Mouse (Mus musculus) neural tube, embryonic 13.5 days (tissue): Measurements from ENCODE around the gene Prss29. TPM values are rescaled to one million over a fixed set of nuclear protein-coding genes. Genes with fewer than 3 reads are reported as not detected.
A peak's percentile ranks its signal among the peaks of the same experiment; 100 is the strongest.

Experiments
- ATAC-seq: fragments of 200-750 bp; cut with Nextera tagmentation; 2 replicates; pipeline ENCODE4 v1.8.0; 2017; ENCODE audit warnings: low read depth, mild to moderate bottlenecking, moderate TSS enrichment, moderate library complexity
- H3K27ac ChIP-seq: fragments of 300-500 bp; sonication (generic); replicated peaks from 2 replicates; pipeline ENCODE4 v1.5.1; 2015; ENCODE audit warnings: moderate library complexity, mild to moderate bottlenecking, inconsistent platforms
- H3K27me3 ChIP-seq: fragments of 300-500 bp; sonication (generic); 2 replicates; pipeline ENCODE4 v1.6.1; 2015; ENCODE audit warnings: mild to moderate bottlenecking, inconsistent platforms
- H3K36me3 ChIP-seq: fragments of 300-500 bp; sonication (generic); 2 replicates; pipeline ENCODE4 v1.6.1; 2015; ENCODE audit warnings: mild to moderate bottlenecking, inconsistent platforms
- H3K4me1 ChIP-seq: fragments of 300-500 bp; sonication (generic); replicated peaks from 2 replicates; pipeline ENCODE4 v1.6.1; 2015; ENCODE audit warnings: inconsistent platforms
- H3K4me2 ChIP-seq: fragments of 300-500 bp; sonication (generic); 2 replicates; pipeline ENCODE4 v1.6.1; 2015; ENCODE audit warnings: inconsistent platforms, mild to moderate bottlenecking, moderate library complexity
- H3K4me3 ChIP-seq: fragments of 300-500 bp; sonication (generic); 2 replicates; pipeline ENCODE4 v1.5.1; 2015; ENCODE audit warnings: mild to moderate bottlenecking, inconsistent platforms
- H3K9ac ChIP-seq: fragments of 300-500 bp; sonication (generic); 2 replicates; pipeline ENCODE4 v1.6.1; 2015; ENCODE audit warnings: moderate library complexity, mild to moderate bottlenecking, inconsistent platforms
- H3K9me3 ChIP-seq: fragments of 300-500 bp; sonication (generic); 2 replicates; pipeline ENCODE4 v1.6.1; 2016; ENCODE audit warnings: inconsistent platforms
- WGBS: fragments of 180-500 bp; shearing (Covaris S2); methylation state at CpG from one replicate; pipeline ENCODE4 v1.1.7; 2015; 5-methylcytosine and 5-hydroxymethylcytosine counted together
- polyA plus RNA-seq: library from polyadenylated mRNA; unstranded; fragments of >200 nt; fragmentation: Nextera tagmentation; extraction: Ambion mirVana; gene quantifications from 2 replicates; pipeline ENCODE4 v1.2.1, GENCODE M21; 2015

Prss29 gene
- polyA plus RNA-seq, result not detected in 2 replicates

DNA sequence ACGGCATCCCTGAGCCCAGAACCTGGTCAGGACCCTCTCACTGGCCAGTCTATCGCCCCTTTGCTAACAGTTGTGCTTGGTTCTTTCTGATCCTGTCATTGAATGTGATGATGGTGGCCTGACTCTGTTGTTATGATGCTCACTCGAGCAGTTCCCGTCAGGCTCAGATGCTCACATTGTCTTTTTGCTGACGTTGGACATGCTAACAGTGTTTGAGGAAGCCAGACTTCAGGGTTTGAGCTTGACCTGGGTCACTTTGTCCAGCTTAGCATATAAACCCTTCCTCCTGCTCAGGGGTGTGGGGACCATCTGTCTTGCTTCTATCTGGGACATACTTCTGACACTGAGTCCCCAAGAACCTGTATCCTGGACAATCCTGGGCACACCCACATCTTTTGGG is at the start of gene Prss29:
Prss29 (plus strand) TSS at position 301 of the 400 bp plus-strand sequence.
- no peak for ATAC-seq
- H3K9ac ChIP-seq, result no peak within 1 kb of the TSS
- no peak within 1 kb of the TSS for H3K4me3 ChIP-seq
- no peaks in the 10 kb centered on the region for H3K4me1 ChIP-seq
- H3K9me3 ChIP-seq, result no peaks in the 10 kb centered on the region
- H3K27ac ChIP-seq, result no peak within 1 kb of the TSS
- WGBS, result 83% methylated on average over 5 of the region's 5 CpGs
- H3K36me3 ChIP-seq, result no peaks in the 10 kb centered on the region
- no peak within 1 kb of the TSS for H3K4me2 ChIP-seq
- H3K27me3 ChIP-seq, result 0 out of 2 replicates have a peak, but pooled peaks cover 4% of the 10 kb centered on the region

- H3K27me3 ChIP-seq, result no peaks in the 10 kb centered on the region
- ATAC-seq, result no peak
- no peak overlapping the region for H3K27ac ChIP-seq
- H3K4me1 ChIP-seq, result peaks cover 42% of the 10 kb centered on the region
- peak overlapping the region; percentile 97 for H3K4me2 ChIP-seq
- H3K36me3 ChIP-seq, result peaks cover 41% of the 10 kb centered on the region
- peak overlapping the region; percentile 98 for H3K9ac ChIP-seq
- 87% methylated on average over 2 of the region's 2 CpGs for WGBS
- no peaks in the 10 kb centered on the region for H3K9me3 ChIP-seq
- peak overlapping the region; percentile 99 for H3K4me3 ChIP-seq
Measured at GRCm38 (mm10) chr17:25270795-25271335, 47.6 kb upstream of the Prss29 start.

DNA sequence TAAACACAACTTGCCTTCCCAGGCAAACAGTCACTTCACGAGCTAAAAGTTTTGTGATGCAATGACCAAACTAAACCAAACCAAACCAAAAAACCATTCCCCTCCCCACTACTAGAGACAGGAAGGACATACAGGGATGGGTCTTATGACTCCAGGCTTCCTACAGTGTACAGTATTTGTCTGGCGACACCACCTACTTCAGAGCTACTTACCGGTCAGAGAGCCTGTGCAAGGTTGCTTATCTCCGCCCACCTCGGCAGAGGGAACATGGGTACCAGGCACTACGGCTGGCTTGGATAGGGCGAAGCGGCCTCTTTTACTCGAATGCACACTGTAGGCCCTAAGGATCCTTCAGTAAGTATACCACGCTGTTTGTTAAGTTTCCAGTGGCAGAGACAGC is 46.1 kb upstream of the Prss29 start:
- peak overlapping the region; percentile 99 for H3K4me3 ChIP-seq
- H3K36me3 ChIP-seq, result peaks cover 27% of the 10 kb centered on the region
- H3K9me3 ChIP-seq, result no peaks in the 10 kb centered on the region
- H3K27ac ChIP-seq, result peak overlapping the region; percentile 99
- peaks cover 42% of the 10 kb centered on the region for H3K4me1 ChIP-seq
- no peak for ATAC-seq
- no peaks in the 10 kb centered on the region for H3K27me3 ChIP-seq
- peak overlapping the region; percentile 97 for H3K4me2 ChIP-seq
- H3K9ac ChIP-seq, result peak overlapping the region; percentile 98
- 1% methylated on average over 10 of the region's 10 CpGs for WGBS

- ATAC-seq, result peak; percentile 92
- peak overlapping the region; percentile 97 for H3K4me2 ChIP-seq
- H3K9me3 ChIP-seq, result no peaks in the 10 kb centered on the region
- H3K36me3 ChIP-seq, result peaks cover 19% of the 10 kb centered on the region
- H3K27ac ChIP-seq, result peak overlapping the region; percentile 99
- H3K4me3 ChIP-seq, result peak overlapping the region; percentile 99
- H3K4me1 ChIP-seq, result peaks cover 42% of the 10 kb centered on the region
- H3K27me3 ChIP-seq, result 0 out of 2 replicates have a peak, but pooled peaks cover 4% of the 10 kb centered on the region
- H3K9ac ChIP-seq, result peak overlapping the region; percentile 98
- under 1% methylated on average over 91 of the region's 92 CpGs for WGBS
Measured at GRCm38 (mm10) chr17:25272951-25273705, 45.3 kb upstream of the Prss29 start.

DNA sequence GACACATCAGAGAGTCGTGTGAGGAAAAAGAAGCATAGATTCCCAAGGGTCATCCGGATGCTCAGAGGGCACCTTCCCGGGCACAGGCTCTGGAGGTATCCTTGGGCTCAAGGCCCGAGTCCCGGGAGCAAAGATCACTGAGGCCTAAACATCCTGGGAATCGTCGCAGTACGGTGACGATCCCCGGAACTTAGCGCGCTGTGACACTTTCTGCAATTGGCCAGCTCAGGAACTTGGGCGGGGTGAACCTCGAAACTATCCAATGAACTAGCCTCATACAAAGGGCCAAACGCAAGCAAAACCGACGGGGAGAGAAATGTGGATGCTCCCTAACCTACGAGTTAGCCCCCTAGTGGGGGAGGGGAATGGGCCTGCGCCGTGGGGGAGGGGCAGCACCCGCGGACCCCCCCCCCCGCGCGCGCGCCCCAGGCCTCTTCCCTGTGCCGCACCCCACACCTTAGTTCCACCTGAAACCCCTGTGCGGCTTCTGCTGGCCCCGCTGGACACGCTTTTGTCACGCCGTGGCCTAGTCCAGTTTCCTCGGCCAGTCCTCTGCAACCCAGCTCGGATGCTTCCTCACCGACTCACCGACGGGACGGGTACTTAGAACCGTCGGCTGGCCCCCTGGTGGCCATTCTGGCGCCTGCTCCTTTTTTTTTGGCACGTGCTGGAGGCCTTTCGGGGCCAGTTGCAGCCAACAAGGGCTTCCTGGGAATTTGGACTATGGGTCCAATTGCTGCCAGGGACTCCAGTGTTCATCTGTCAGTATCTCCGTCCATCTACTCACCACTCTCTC is 44.5 kb upstream of the Prss29 start:
- H3K4me3 ChIP-seq, result peak overlapping the region; percentile 99
- 2% methylated on average over 44 of the region's 45 CpGs for WGBS
- peaks cover 42% of the 10 kb centered on the region for H3K4me1 ChIP-seq
- H3K27me3 ChIP-seq, result 0 out of 2 replicates have a peak, but pooled peaks cover 4% of the 10 kb centered on the region
- H3K36me3 ChIP-seq, result peaks cover 11% of the 10 kb centered on the region
- peak overlapping the region; percentile 99 for H3K27ac ChIP-seq
- peak overlapping the region; percentile 49 for H3K4me2 ChIP-seq
- peak; percentile 87 for ATAC-seq
- H3K9me3 ChIP-seq, result no peaks in the 10 kb centered on the region
- H3K9ac ChIP-seq, result peak overlapping the region; percentile 98

- Histone ChIP-seq H3K4me2 (peak within 1 kb of the TSS; percentile 49), H3K27me3 (0 out of 2 replicates have a peak, but pooled peaks cover 11% of the 10 kb centered on the region), H3K9ac (peak within 1 kb of the TSS; percentile 98), H3K4me3 (peak within 1 kb of the TSS; percentile 99), H3K36me3 (0 out of 2 replicates have a peak, but pooled peaks cover 2% of the 10 kb centered on the region), H3K4me1 (peaks cover 36% of the 10 kb centered on the region), H3K9me3 (no peaks in the 10 kb centered on the region), H3K27ac (peak within 1 kb of the TSS; percentile 99)
- no peak for ATAC-seq
- WGBS, result 80% methylated on average over 9 of the region's 9 CpGs
Measured at GRCm38 (mm10) chr17:25274571-25275346, 43.7 kb upstream of the Prss29 start, which contains the start of gene Ube2i. Gene Ube2i, minus strand, starts transcription at chr17:25274622.

DNA sequence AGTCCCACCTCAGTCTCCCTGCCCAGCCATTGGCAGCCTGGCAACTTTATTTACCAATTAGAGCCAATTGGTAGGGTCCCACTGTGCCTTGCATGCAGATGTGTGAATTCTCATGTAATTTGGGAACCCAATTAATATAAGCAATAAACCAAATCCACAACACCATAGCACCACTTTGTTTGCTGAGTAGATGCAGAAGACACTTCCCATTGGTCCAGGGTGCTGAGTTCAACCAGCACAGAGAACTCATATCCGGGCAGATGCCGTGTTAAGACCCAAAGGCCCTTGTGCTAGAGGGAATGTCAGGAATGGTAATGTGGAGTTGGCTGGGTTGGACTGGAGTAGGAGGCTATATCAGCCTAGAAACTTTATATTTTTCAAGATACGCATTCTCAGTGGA is 42.6 kb upstream of the Prss29 start:
- Histone ChIP-seq H3K9ac (no peak overlapping the region), H3K4me2 (no peak overlapping the region), H3K36me3 (no peaks in the 10 kb centered on the region), H3K9me3 (no peaks in the 10 kb centered on the region), H3K4me3 (no peak overlapping the region), H3K27ac (no peak overlapping the region), H3K27me3 (peaks cover 15% of the 10 kb centered on the region; the same call in 1 of the 2 replicates), H3K4me1 (peaks cover 25% of the 10 kb centered on the region)
- no peak for ATAC-seq
- 92% methylated on average over 3 of the region's 3 CpGs for WGBS

- Histone ChIP-seq H3K27me3 (peaks cover 15% of the 10 kb centered on the region; the same call in 1 of the 2 replicates), H3K27ac (no peak overlapping the region), H3K4me2 (no peak overlapping the region), H3K9me3 (no peaks in the 10 kb centered on the region), H3K4me1 (no peaks in the 10 kb centered on the region), H3K36me3 (no peaks in the 10 kb centered on the region), H3K9ac (no peak overlapping the region), H3K4me3 (no peak overlapping the region)
- ATAC-seq, result no peak
- WGBS, result 46% methylated on average over 11 of the region's 11 CpGs
Measured at GRCm38 (mm10) chr17:25282133-25282532, 36.3 kb upstream of the Prss29 start.

- ATAC-seq, result no peak
- H3K36me3 ChIP-seq, result no peaks in the 10 kb centered on the region
- WGBS, result 24% methylated on average over 3 of the region's 3 CpGs
Measured at GRCm38 (mm10) chr17:25285033-25285432, 33.4 kb upstream of the Prss29 start.

DNA sequence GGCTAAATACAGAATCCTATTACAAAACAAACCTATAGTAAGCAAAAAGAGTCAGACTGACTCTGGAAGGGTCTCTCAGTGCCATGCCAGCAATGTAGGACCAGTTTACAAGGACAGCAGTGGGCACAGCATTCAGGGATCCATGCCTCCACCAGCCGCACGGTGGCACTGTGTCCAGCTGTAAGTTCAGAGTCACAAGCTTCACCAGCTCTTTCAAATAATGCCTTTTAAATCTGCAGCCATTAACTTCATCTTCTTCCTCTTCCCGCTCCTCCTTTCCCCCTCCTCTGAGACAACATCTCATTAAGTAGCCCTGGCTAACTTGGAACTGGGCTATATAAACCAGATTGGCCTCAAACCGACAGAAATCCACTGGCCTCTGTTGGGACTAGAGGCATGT is 29.6 kb upstream of the Prss29 start:
- no peak for ATAC-seq
- no peak overlapping the region for H3K27ac ChIP-seq
- 28% methylated on average over 4 of the region's 4 CpGs for WGBS
- H3K4me3 ChIP-seq, result no peak overlapping the region
- H3K36me3 ChIP-seq, result no peaks in the 10 kb centered on the region
- no peak overlapping the region for H3K4me2 ChIP-seq
- H3K9ac ChIP-seq, result no peak overlapping the region
- H3K4me1 ChIP-seq, result no peaks in the 10 kb centered on the region
- H3K9me3 ChIP-seq, result no peaks in the 10 kb centered on the region
- no peaks in the 10 kb centered on the region for H3K27me3 ChIP-seq

More at GRCm38 (mm10) chr17:25285033-25285432, 33.4 kb upstream of the Prss29 start:
- Histone ChIP-seq H3K27ac (no peak overlapping the region), H3K4me3 (no peak overlapping the region), H3K9me3 (no peaks in the 10 kb centered on the region), H3K4me1 (no peaks in the 10 kb centered on the region), H3K27me3 (peaks cover 4% of the 10 kb centered on the region; the same call in 1 of the 2 replicates), H3K9ac (no peak overlapping the region), H3K4me2 (no peak overlapping the region)

DNA sequence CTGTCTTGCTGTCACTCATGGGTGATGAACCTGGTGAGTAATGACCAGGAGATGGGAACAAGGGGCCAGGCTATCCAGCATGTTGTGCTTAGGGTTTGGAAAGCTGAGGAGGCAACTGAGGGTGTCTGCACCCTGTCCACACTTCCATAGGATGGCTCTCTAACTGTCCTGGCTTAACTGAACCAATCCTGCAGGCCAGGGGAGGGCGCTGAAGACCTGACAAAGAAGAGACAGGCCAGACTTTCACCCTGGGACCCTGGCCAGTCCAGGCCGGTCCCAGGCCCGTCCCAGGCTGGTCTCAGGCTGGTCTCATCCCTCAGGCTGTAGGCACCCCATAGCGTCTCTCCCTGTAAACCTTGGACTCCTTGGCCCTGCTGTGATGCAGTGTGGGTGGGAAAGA is 28.0 kb upstream of the Prss29 start:
- Histone ChIP-seq H3K27me3 (no peaks in the 10 kb centered on the region), H3K9ac (no peak overlapping the region), H3K36me3 (no peaks in the 10 kb centered on the region), H3K4me1 (no peaks in the 10 kb centered on the region), H3K27ac (no peak overlapping the region), H3K9me3 (no peaks in the 10 kb centered on the region), H3K4me3 (no peak overlapping the region), H3K4me2 (no peak overlapping the region)
- ATAC-seq, result no peak
- WGBS, result 40% methylated on average over 4 of the region's 4 CpGs
